Mouse (Mus musculus): ENCODE results near the gene Fus.
A peak's percentile ranks its signal among the peaks of the same experiment; 100 is the strongest.
"Not testable (repeated sequence)": the region's sequence is repeated elsewhere in the genome, so short reads cannot be mapped to it uniquely, and the experiment has no call there.

Fus gene

DNA sequence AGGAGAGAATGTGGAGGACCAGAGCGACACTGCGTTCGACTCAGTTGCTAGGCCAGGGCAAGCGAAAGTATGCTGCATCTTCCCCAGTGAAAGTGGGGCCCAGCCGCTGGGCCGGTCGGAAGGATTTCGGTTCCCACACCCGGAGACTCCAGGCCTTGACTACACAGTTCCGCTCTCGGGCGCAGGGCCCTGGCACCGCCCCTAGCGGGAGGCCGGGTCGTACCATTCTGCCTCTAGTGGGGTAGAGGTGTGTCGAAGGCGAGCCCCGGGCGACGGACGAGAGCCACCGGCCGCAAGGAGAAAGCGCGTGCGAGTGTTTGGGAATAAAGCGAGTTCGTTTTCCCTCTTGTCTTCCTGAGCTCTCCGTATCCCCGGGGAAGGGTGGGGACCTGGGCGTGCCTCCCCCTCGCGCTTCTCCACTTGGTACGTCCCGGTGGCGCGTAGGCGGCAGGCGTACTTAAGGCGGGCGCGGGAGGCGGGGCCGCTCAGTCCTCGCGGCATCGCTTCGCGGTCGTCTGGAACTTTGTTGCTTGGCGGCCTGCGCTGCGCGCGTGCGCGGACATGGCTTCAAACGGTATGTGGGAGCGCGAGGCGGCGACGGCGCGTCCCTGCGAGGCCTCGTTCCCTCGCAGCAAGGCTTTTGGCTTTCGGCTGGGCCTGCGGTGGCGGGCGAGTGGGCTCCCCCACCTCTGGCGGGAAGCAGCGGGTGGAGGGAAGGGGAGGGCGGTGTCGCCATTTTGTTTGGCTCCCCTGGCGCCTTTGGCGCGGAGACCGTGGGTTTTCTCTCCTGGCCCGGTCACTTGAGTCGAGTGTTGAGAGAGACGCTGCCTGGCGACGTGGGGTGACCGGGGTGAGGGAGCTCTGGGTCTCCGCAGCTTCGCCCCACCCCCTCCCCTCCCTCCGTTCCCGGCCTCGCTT, at the start of gene Fus:
Fus (plus strand) TSS at position 454 of the 918 bp plus-strand sequence.
- DNase-seq = peak; percentile 86 to 91

GRCm38 (mm10) chr7:127918203-127918602, 49.1 kb upstream of the Fus start:
- DNase-seq = no peak

- no peak for DNase-seq
These were observed 48.0 kb upstream of the Fus start for GRCm38 (mm10) chr7:127919290-127919689.

DNA sequence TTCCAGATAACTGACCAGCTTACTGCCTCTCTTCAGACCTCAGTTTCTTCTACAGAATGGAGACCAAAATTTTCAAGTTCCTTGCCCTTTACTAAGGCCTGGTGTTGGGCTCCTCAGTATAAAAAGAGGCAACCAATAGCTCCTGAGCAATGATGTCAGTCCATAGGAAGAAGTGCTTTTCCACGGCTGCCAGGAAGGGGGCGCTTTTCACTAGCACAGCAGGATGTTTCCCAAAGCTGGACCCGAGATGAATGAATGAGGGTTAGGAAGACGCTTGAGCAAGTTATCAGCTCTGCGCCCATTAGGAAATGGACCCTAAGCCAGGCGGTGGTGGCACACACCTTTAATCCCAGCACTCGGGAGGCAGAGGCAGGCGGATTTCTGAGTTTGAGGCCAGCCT, 45.7 kb upstream of the Fus start:
- no peak for DNase-seq

DNA sequence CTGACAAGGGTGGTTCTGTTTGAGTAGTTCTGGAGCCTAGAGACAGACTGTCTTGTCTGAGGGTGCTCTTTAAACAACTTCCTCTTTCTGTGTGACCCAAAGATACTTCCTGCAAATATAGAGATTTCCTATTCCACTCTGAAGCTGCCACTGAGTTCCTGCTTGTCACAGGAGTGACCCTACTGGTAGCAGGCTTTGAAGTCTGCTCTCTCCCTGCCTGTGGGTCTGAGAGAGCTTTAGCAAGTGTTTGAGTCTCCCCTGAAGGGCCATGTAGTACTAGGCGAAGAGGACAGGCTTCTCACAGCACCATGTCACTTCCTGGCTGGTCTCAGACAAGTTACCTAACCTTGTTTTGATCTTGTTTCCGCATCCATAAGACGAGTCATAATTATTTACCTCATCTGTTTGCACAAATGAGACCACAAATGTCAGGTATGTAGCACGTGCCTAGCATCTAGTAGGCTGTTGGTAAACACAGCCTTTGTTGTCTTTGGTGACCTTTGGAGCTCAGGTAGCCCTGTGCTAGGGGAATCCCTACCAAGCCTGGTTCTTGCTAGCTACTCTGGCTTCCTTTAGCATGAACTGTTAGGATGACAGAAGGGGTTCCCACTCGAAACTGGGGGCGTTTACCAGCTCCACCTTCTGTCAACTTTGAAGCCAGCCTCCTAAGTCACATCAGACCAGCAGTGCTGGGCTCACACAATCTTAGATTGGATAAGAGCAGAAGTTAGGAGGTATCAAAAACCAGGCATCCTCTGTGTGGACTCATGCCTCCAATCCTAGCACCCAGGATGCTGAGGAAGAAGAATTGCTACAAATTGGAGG, 44.6 kb upstream of the Fus start:
- DNase-seq = no peak

GRCm38 (mm10) chr7:127923714-127924113, 43.5 kb upstream of the Fus start:
- no peak for DNase-seq

GRCm38 (mm10) chr7:127925252-127925651, 42.0 kb upstream of the Fus start:
- DNase-seq = no peak

- DNase-seq = no peak
These were observed 41.2 kb upstream of the Fus start for GRCm38 (mm10) chr7:127926066-127926465.

DNA sequence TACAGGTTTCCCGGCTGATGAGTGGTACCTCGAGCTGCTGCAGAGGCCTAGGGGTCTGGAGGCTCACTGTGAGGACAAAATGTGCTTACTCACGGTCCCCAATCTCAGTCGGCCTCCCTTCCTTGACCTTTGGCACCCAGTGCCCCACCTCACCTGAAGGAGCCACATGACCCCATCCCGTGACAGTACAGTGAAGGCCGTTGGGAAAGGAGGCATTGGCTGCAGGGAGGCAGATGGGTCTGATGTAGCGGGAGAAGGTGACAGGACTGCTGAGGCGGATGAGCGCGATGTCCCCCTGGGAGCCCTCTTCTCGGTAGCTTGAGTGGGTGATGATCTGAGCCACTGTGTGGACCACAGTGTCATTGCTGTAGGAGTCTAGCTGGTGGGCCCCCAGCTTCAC, 40.4 kb upstream of the Fus start:
- DNase-seq = no peak

- no peak for DNase-seq
These were observed 39.5 kb upstream of the Fus start for GRCm38 (mm10) chr7:127927726-127928125.

- DNase-seq = no peak
These were observed 38.7 kb upstream of the Fus start for GRCm38 (mm10) chr7:127928596-127928995.

GRCm38 (mm10) chr7:127929923-127930322, 37.3 kb upstream of the Fus start, which contains the start of gene Prss8:
Gene Prss8, minus strand, starts transcription at chr7:127930104.
- no peak for DNase-seq

DNA sequence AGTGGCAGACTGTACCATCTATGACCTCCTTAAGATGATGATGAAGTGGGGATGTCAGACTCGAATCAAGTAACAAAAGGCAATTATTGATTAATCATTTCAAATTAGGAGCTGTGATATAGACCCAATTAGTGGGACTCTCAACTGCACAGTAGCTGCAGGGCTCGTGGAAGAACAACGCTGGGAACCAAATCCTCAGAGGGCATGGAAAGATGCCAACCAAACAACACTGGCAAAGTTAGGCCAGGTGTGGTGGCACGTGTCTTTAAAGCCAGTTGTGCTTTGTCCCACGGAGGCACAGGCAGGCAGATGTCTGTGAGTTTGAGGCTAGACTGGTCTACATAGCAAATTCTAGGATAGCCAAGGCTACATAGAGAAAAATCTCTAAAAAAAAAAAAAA, 36.6 kb upstream of the Fus start:
- DNase-seq = no peak

DNA sequence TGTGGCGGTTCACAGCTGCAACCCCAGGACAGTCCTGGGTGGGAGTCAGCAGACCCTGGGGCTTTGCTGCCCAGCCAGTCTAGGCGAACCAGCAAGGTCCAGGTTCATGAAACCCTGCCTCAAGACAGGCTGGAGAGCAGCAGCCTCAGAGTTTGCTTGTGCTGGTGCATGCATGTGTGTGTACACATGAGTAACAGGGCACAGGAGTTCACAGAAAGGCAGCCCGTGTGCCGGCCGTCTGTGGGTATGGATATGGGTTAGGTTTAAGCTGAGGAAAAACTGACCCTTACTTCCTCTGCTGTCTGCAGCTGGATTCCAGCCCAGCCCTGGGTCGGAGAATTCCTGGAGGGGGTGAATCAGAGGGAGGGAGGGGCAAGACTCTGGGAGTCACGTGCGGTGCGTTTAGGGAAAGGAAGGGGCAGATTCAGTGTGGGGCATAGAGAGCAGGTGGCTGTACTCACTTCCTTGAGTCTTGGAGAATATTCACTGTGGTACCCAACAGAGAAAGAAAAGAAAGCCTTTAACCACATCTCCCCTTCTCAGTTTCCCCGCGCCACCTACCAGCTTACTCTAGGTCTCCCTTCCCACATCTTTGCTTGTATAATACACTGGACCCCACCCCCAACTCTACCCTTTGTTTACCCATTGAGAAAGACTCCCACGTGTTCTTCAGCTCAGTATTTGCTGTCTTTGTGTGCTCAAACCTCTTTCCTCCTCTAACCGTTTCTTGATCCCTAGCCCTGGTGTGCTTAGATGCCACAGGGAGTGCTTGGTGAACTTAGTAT, 35.7 kb upstream of the Fus start:
- no peak for DNase-seq

DNA sequence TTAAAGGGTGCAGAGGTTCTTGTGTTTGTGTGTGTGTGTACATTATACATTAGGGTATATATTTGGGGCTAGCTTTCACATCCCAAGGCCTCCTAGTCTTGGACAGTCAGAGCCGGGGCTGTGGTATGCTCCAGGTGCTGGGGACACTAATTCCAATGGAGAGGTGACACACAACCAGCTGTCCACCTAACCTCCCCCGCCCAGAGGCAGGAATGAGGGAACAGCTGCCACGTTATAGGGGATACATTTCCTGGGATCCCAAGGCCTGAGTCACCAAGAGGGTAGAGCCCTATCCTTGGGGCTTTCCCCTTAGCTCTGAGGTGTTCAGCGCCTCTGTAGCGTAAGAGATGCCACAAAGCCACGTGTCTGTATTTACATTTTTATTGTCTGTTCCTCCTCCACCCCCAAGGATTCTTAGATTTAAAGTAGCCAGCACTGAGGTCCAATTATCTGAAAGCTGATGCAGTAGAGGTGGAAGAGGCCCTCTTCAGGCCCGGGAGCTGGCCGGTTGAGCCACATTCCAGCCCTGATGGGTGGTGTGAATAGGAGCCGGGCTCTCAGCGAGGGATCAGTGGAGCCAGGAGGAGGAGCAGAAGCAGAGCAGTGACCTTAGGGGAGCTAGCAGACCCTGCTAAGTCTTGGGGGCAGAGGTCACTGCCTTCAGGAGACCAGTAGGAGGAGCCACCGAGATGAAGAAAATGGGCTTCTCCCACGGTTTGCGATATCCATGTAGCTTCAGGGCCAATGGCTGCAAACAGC, 34.8 kb upstream of the Fus start:
- no peak for DNase-seq

GRCm38 (mm10) chr7:127934075-127934474, 33.2 kb upstream of the Fus start:
- DNase-seq = no peak

GRCm38 (mm10) chr7:127935028-127935722, 32.1 kb upstream of the Fus start:
- peak; percentile 93 for DNase-seq

GRCm38 (mm10) chr7:127935748-127936159, 31.5 kb upstream of the Fus start:
- DNase-seq = no peak

DNA sequence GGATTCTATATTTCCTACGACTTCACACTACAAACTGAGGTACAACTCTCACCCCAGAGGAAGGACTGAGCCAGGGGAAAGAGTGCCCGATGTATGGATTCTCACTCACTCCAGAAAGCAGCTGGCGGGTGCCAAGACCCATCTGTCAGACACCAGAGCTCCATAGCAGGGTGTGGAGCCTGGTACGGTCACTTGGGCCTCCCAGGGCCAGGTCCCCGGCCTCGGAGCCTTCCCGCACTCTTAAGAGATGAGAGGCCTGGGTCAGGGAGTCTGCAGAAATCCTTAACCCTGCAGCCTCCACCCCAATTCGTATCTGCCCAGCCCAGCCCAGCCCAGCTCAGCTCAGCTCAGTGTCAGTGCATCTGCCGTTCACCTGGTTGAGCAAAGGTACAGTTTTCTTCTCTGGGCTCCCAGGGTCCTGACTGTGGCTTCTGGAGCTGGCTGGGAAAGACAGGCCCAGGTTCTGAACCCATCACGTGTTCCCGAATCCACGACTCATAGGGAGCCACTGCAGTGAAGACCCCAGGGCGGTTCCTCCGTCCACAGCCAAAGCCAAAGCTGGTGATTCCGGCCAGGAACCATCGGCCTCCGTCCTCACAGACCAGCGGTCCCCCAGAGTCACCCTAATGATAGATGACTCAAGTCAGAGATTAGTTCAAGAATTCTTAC, 30.9 kb upstream of the Fus start:
- no peak for DNase-seq

DNA sequence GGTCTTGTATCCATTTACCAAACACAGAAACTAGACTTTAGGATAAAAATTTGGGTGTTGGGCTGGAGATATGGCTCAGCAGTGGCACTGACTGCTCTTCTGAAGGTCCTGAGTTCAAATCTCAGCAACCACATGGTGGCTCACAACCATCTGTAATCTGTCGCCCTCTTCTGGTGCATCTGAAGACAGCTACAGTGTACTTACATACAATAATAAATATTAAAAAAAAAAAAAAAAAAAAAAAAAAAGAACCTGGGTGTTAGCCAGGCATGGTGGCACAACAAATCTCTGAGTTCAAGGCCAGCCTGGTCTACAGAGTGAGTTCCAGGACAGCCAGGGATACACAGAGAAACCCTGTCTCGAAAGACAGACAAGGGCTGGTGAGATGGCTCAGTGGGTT, 25.2 kb upstream of the Fus start:
- not testable (repeated sequence) for DNase-seq

DNA sequence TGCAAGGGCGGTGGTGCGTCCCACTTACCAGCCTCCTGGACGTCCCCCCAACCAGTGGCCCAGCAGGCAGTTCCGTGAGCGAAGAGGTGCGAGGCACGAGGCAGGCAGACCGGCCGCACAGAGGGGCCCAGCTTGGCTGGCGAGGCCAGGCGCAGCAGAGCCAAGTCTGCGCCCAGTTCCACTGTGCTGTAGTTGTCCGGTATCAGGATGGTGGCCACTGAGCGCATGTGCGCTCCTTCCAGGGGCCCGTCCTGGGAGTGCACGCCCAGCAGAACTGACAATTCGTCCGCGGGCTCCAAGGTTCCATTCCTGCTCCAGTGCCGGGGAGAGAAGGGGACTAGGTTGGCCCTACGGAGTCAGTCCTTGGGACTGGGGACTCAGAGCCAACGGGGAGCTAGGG, 22.6 kb upstream of the Fus start:
- no peak for DNase-seq

Data from thymus, adult 18-20 months (tissue).